Comparison of ENCODE assay signal across 9 mouse cellular contexts in the genomic region with DNA sequence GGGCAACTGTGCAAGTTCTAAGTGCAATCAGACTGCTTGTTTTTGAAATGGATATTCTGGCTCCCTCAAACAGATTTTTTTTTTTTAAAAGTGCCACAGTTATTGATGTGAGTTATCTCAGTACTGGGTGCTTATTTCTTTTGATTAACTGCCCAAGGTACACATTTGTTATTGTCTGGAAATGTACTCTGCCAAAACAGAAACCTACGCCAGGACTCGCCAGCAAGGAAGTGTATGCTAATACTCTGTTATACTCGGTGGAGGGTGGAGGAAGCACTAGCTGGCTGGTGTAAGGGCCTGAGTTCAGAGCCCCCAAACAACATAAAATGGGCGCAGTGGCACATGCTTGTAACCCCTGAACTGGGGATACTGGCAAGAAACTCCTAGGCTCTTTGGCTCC. TPM values are rescaled to one million over a fixed set of nuclear protein-coding genes. Genes with fewer than 3 reads are reported as not detected.
A peak's percentile ranks its signal among the peaks of the same experiment; 100 is the strongest.
DNase-seq lines count a peak whose midpoint lies in the region; ATAC-seq and TF ChIP-seq lines count a peak whose summit lies in the region.
"Had no signal": no experiment of that assay in that cellular context is flagged by ENCODE, and none has a peak within 500 bp of the region (broad histone marks: within the 10 kb centered on the region; RNA-seq: fewer than 3 reads in every experiment).

No protein-coding gene starts in this region.

- no peak overlapping the region for H3K4me3 ChIP-seq in forebrain, embryonic 10.5 days
- no peak overlapping the region for H3K4me3 ChIP-seq in forebrain, embryonic 11.5 days (ENCODE audit: low read depth, low read length)
- no peak overlapping the region for H3K4me3 ChIP-seq in lung, embryonic 16.5 days (ENCODE audit: low read length)
- no peak overlapping the region for H3K4me3 ChIP-seq in limb, embryonic 12.5 days (replicated peaks)
- H3K4me3 ChIP-seq in stomach, postnatal 0 days (ENCODE audit: low read depth, low read length) = no peak overlapping the region

- no peak for TF ChIP-seq EP300 in stomach, postnatal 0 days (optimal IDR thresholded peaks at IDR 0.05)

- no peak overlapping the region for H3K9ac ChIP-seq in forebrain, embryonic 11.5 days (ENCODE audit: low read length)
- no peak overlapping the region for H3K9ac ChIP-seq in lung, embryonic 16.5 days (ENCODE audit: low read length)
- no peak overlapping the region for H3K9ac ChIP-seq in limb, embryonic 12.5 days (replicated peaks)
- H3K9ac ChIP-seq in stomach, postnatal 0 days (ENCODE audit: low read length) = no peak overlapping the region

- no peak for DNase-seq in forebrain, embryonic 10.5 days (ENCODE audit: extremely low spot score, low spot score)
- DNase-seq in forebrain, embryonic 11.5 days (ENCODE audit: low spot score) = no peak
- no peak for DNase-seq in lung, postnatal 4 days
- DNase-seq in stomach, postnatal 0 days (ENCODE audit: low spot score) = no peak
- no peak for DNase-seq in frontal cortex, postnatal 25 days (ENCODE audit: low spot score in 2 of 2)
- DNase-seq in ovary, postnatal 10 days (ENCODE audit: low spot score) = no peak
- DNase-seq: cerebellum, adult 8-10 months had no signal

- ATAC-seq in forebrain, embryonic 11.5 days (replicated peaks; ENCODE audit: low FRiP score) = no peak
- peak; percentile 35; the same call in 1 of the 2 replicates for ATAC-seq in lung, embryonic 16.5 days (ENCODE audit: low read depth)
- no peak for ATAC-seq in limb, embryonic 12.5 days (ENCODE audit: insufficient number of reproducible peaks, insufficient read depth, low FRiP score, low TSS enrichment, low read depth)
- peak; percentile 68 for ATAC-seq in stomach, postnatal 0 days (ENCODE audit: low FRiP score, low TSS enrichment)

- peak overlapping the region; percentile 53; the same call in 1 of the 2 replicates for H3K27ac ChIP-seq in forebrain, embryonic 10.5 days
- no peak overlapping the region for H3K27ac ChIP-seq in forebrain, embryonic 11.5 days (ENCODE audit: low read depth, low read length)
- H3K27ac ChIP-seq in lung, embryonic 16.5 days (ENCODE audit: low read length) = peak overlapping the region; percentile 67
- peak overlapping the region; percentile 72 for H3K27ac ChIP-seq in limb, embryonic 12.5 days
- H3K27ac ChIP-seq in stomach, postnatal 0 days (replicated peaks) = peak overlapping the region; percentile 79

- H3K27me3 ChIP-seq in forebrain, embryonic 10.5 days (ENCODE audit: poor library complexity, severe bottlenecking) = no peaks in the 10 kb centered on the region
- no peaks in the 10 kb centered on the region for H3K27me3 ChIP-seq in forebrain, embryonic 11.5 days (ENCODE audit: control insufficient read depth, insufficient read depth, low read length)
- no peaks in the 10 kb centered on the region for H3K27me3 ChIP-seq in lung, embryonic 16.5 days (ENCODE audit: control insufficient read depth, insufficient read depth, low read depth, low read length)
- no peaks in the 10 kb centered on the region for H3K27me3 ChIP-seq in limb, embryonic 12.5 days
- no peaks in the 10 kb centered on the region for H3K27me3 ChIP-seq in stomach, postnatal 0 days (ENCODE audit: control insufficient read depth, insufficient read depth, low read length)

- 71% methylated on average over 4 of the region's 4 CpGs for WGBS in forebrain, embryonic 10.5 days
- 70% methylated on average over 4 of the region's 4 CpGs for WGBS in forebrain, embryonic 11.5 days
- 42% methylated on average over 4 of the region's 4 CpGs for WGBS in lung, embryonic 16.5 days
- WGBS in limb, embryonic 12.5 days = 66% methylated on average over 4 of the region's 4 CpGs
- WGBS in stomach, postnatal 0 days = 31% methylated on average over 4 of the region's 4 CpGs

- H3K9me3 ChIP-seq in forebrain, embryonic 10.5 days = no peaks in the 10 kb centered on the region
- H3K9me3 ChIP-seq in forebrain, embryonic 11.5 days (ENCODE audit: control insufficient read depth, low read length) = no peaks in the 10 kb centered on the region
- H3K9me3 ChIP-seq in lung, embryonic 16.5 days (ENCODE audit: control insufficient read depth, low read length) = no peaks in the 10 kb centered on the region
- no peaks in the 10 kb centered on the region for H3K9me3 ChIP-seq in limb, embryonic 12.5 days
- H3K9me3 ChIP-seq in stomach, postnatal 0 days (ENCODE audit: control insufficient read depth, low read length) = no peaks in the 10 kb centered on the region

- H3K36me3 ChIP-seq in forebrain, embryonic 10.5 days (replicated peaks) = peaks cover 14% of the 10 kb centered on the region
- no peaks in the 10 kb centered on the region for H3K36me3 ChIP-seq in forebrain, embryonic 11.5 days (ENCODE audit: control insufficient read depth, insufficient read depth, low read length)
- H3K36me3 ChIP-seq in lung, embryonic 16.5 days (ENCODE audit: control insufficient read depth, insufficient read depth, low read length) = no peaks in the 10 kb centered on the region
- H3K36me3 ChIP-seq in limb, embryonic 12.5 days = no peaks in the 10 kb centered on the region
- no peaks in the 10 kb centered on the region for H3K36me3 ChIP-seq in stomach, postnatal 0 days (ENCODE audit: control insufficient read depth, insufficient read depth, low read length)

- no peak for TF ChIP-seq CTCF in stomach, postnatal 0 days (IDR thresholded peaks at IDR 0.05; ENCODE audit: low read depth)

- peaks cover 22% of the 10 kb centered on the region for H3K4me1 ChIP-seq in forebrain, embryonic 10.5 days
- peaks cover 3% of the 10 kb centered on the region; the same call in 1 of the 2 replicates for H3K4me1 ChIP-seq in forebrain, embryonic 11.5 days (replicated peaks; ENCODE audit: control insufficient read depth, insufficient read depth, low read length)
- peaks cover 27% of the 10 kb centered on the region for H3K4me1 ChIP-seq in lung, embryonic 16.5 days (replicated peaks; ENCODE audit: control insufficient read depth, insufficient read depth, low read length)
- peaks cover 47% of the 10 kb centered on the region for H3K4me1 ChIP-seq in limb, embryonic 12.5 days (replicated peaks)
- H3K4me1 ChIP-seq in stomach, postnatal 0 days (replicated peaks; ENCODE audit: control insufficient read depth, insufficient read depth) = no peaks in the 10 kb centered on the region

- H3K4me2 ChIP-seq in forebrain, embryonic 11.5 days (ENCODE audit: low read depth, low read length, severe bottlenecking) = no peak overlapping the region
- 0 out of 2 replicates have a peak overlapping the region, but pooled peaks have one; percentile 16 for H3K4me2 ChIP-seq in lung, embryonic 16.5 days (ENCODE audit: low read depth, low read length)
- 0 out of 2 replicates have a peak overlapping the region, but pooled peaks have one; percentile 21 for H3K4me2 ChIP-seq in limb, embryonic 12.5 days
- no peak overlapping the region for H3K4me2 ChIP-seq in stomach, postnatal 0 days (replicated peaks; ENCODE audit: low read depth)

RNA-seq across cellular contexts. Expression of a gene that starts 34.1 kb away (rescaled TPM):
- 29.7 and 30.6 TPM in 2 replicates for polyA plus RNA-seq in forebrain, embryonic 10.5 days (2016; fragmentation: Nextera tagmentation; extraction: Ambion mirVana)
- polyA plus RNA-seq in forebrain, embryonic 11.5 days (2014; fragmentation: Nextera tagmentation; extraction: Ambion mirVana) = 53.1 and 55.7 TPM in 2 replicates
- 28.4 and 29.0 TPM in 2 replicates for polyA plus RNA-seq in lung, embryonic 16.5 days (2015; fragmentation: Nextera tagmentation; extraction: Ambion mirVana)
- 43.8 and 47.5 TPM in 2 replicates for polyA plus RNA-seq in limb, embryonic 12.5 days (2016; fragmentation: Nextera tagmentation; extraction: Ambion mirVana)
- polyA plus RNA-seq in stomach, postnatal 0 days (2015; fragmentation: Nextera tagmentation; extraction: Ambion mirVana) = 28.8 and 30.7 TPM in 2 replicates

RNA-seq across cellular contexts. Expression of a gene that starts 34.9 kb away (rescaled TPM):
- 30.9 and 32.7 TPM in 2 replicates for polyA plus RNA-seq in forebrain, embryonic 10.5 days (2016; fragmentation: Nextera tagmentation; extraction: Ambion mirVana)
- 44.6 and 48.4 TPM in 2 replicates for polyA plus RNA-seq in forebrain, embryonic 11.5 days (2014; fragmentation: Nextera tagmentation; extraction: Ambion mirVana)
- 37.9 and 38.6 TPM in 2 replicates for polyA plus RNA-seq in lung, embryonic 16.5 days (2015; fragmentation: Nextera tagmentation; extraction: Ambion mirVana)
- 31.4 and 33.3 TPM in 2 replicates for polyA plus RNA-seq in limb, embryonic 12.5 days (2016; fragmentation: Nextera tagmentation; extraction: Ambion mirVana)
- 38.2 and 38.6 TPM in 2 replicates for polyA plus RNA-seq in stomach, postnatal 0 days (2015; fragmentation: Nextera tagmentation; extraction: Ambion mirVana)

Comparison
In these comparisons a context has a peak if more than half of its experiments do, and no peak if none do; other contexts are left out.
1. ATAC-seq: peak in lung, embryonic 16.5 days (single experiment) and stomach, postnatal 0 days (single experiment); none in forebrain, embryonic 11.5 days (single experiment) and limb, embryonic 12.5 days (single experiment).
2. H3K4me2 ChIP-seq: peak in lung, embryonic 16.5 days (single experiment) and limb, embryonic 12.5 days (single experiment); none in forebrain, embryonic 11.5 days (single experiment) and stomach, postnatal 0 days (single experiment).